Comparison of ENCODE assay signal across 9 mouse cellular contexts in the genomic region with DNA sequence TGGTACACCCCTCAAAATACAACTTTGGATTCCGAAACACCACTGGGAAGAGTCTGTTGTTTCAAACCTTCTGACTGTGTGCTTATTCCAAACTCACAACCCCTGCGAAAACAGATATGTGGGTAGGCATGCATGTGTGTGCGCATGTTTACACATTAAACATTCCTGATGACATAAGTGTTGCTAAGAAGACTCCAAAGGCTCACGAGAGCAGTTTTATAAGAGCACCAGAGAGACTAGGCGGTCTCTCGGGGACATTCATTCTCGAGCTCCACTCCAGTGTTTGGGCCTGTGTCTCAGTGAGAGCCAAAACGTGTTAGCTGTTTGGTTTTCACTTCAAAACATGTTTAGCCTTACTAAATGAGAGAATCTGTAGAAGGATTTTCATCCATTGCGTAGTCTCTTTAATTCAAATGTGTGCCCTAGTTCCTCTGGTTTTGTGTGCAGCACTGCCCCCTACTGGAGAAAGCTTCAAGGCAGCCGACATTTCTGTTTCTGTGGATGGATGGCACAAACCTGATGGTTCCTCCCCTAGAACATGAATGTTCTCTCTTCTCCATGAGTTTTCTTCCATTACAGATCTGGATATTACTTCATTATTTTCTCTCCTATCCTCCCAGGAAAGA. TPM values are rescaled to one million over a fixed set of nuclear protein-coding genes. Genes with fewer than 3 reads are reported as not detected.
DNase-seq lines count a peak whose midpoint lies in the region; ATAC-seq and TF ChIP-seq lines count a peak whose summit lies in the region.
"Had no signal": no experiment of that assay in that cellular context is flagged by ENCODE, and none has a peak within 500 bp of the region (broad histone marks: within the 10 kb centered on the region; RNA-seq: fewer than 3 reads in every experiment).

No protein-coding gene starts in this region.

- 43% methylated on average over 10 of the region's 10 CpGs for WGBS in forebrain, postnatal 0 days

- no peaks in the 10 kb centered on the region for H3K9me3 ChIP-seq in forebrain, postnatal 0 days (ENCODE audit: low read length)
- H3K9me3 ChIP-seq: stomach, embryonic 15.5 days had no signal

- H3K36me3 ChIP-seq in forebrain, postnatal 0 days (ENCODE audit: insufficient read depth): no peaks in the 10 kb centered on the region
- H3K36me3 ChIP-seq: stomach, embryonic 15.5 days had no signal

- intact Hi-C loops in left cerebral cortex, postnatal 4 days (cut with DNase I): loop anchor here (2.0 kb wide), 1 partner anchor 502 kb away; no protein-coding TSS in a partner anchor

- peak; percentile 93 for TF ChIP-seq CTCF in forebrain, postnatal 0 days (IDR thresholded peaks at IDR 0.05; ENCODE audit: low read depth)

- H3K4me1 ChIP-seq in forebrain, postnatal 0 days (ENCODE audit: insufficient read depth): no peaks in the 10 kb centered on the region
- H3K4me1 ChIP-seq: stomach, embryonic 15.5 days had no signal

- peak; percentile 20 to 50 for DNase-seq in urinary bladder, adult 18-20 months (ENCODE audit: low spot score in 2 of 2)
- no peak for DNase-seq in urinary bladder, postnatal 10 days (ENCODE audit: low spot score)
- DNase-seq in cerebellum, adult 11-12 months: peak; percentile 8
- DNase-seq in forebrain, postnatal 0 days: peak; percentile 92
- DNase-seq in induced T-regulatory cell, adult 2 months (ENCODE audit: low read depth): peak; percentile 57
- DNase-seq in left cerebral cortex, postnatal 4 days: peak; percentile 66
- peak; percentile 69 for DNase-seq in neural tube, embryonic 10.5 days (ENCODE audit: extremely low spot score, low spot score)
- peak; percentile 56 to 62 for DNase-seq in urinary bladder, postnatal 36 days (ENCODE audit: low spot score in 2 of 2)

- no peak overlapping the region for H3K27ac ChIP-seq in forebrain, postnatal 0 days (ENCODE audit: low read depth, low read length)
- H3K27ac ChIP-seq: stomach, embryonic 15.5 days had no signal

- H3K9ac ChIP-seq in forebrain, postnatal 0 days: no peak overlapping the region
- H3K9ac ChIP-seq: stomach, embryonic 15.5 days had no signal

- no peak overlapping the region for H3K4me2 ChIP-seq in forebrain, postnatal 0 days (ENCODE audit: low read depth)
- H3K4me2 ChIP-seq: stomach, embryonic 15.5 days had no signal

- H3K27me3 ChIP-seq in forebrain, postnatal 0 days (ENCODE audit: insufficient read depth, low read length): no peaks in the 10 kb centered on the region
- H3K27me3 ChIP-seq: stomach, embryonic 15.5 days had no signal

- no peak overlapping the region for H3K4me3 ChIP-seq in forebrain, postnatal 0 days (ENCODE audit: low read depth, low read length)
- H3K4me3 ChIP-seq: stomach, embryonic 15.5 days had no signal

- peak; percentile 84 for ATAC-seq in forebrain, postnatal 0 days

RNA-seq across cellular contexts. Expression of a gene that starts 24.2 kb away (rescaled TPM):
- total RNA-seq in forebrain, postnatal 0 days (2014; rRNA removed): 25.9 and 31.7 TPM in 2 replicates
- polyA plus RNA-seq in forebrain, postnatal 0 days (2015; fragmentation: Nextera tagmentation; extraction: Ambion mirVana): 13.5 and 18.0 TPM in 2 replicates
- total RNA-seq in left cerebral cortex, postnatal 4 days (2021): 10 to 100 TPM; 17.5 to 22.0 TPM
